Mouse (Mus musculus): ENCODE results near the gene Mpped2. TPM values are rescaled to one million over a fixed set of nuclear protein-coding genes. Genes with fewer than 3 reads are reported as not detected.

Gene Mpped2
- total and polyA plus RNA-seq, 2 experiments from 2014 or later: 65.4 to 104 TPM

GRCm38 (mm10) chr2:106911951-106912480 lies 218.9 kb downstream of the Mpped2 start:
- Histone ChIP-seq H3K36me3 (ENCODE audit: insufficient read depth) (no peaks in the 10 kb centered on the region), H3K27ac (ENCODE audit: low read depth, low read length) (no peak overlapping the region), H3K27me3 (ENCODE audit: insufficient read depth, low read length) (no peaks in the 10 kb centered on the region), H3K4me3 (ENCODE audit: low read depth, low read length) (no peak overlapping the region), H3K9ac (no peak overlapping the region), H3K9me3 (ENCODE audit: low read length) (no peaks in the 10 kb centered on the region), H3K4me1 (ENCODE audit: insufficient read depth) (no peaks in the 10 kb centered on the region), H3K4me2 (ENCODE audit: low read depth) (no peak overlapping the region)
- 85% methylated on average over 6 of the region's 6 CpGs for WGBS
- no peak for TF ChIP-seq CTCF (IDR thresholded peaks at IDR 0.05; ENCODE audit: low read depth)
- DNase-seq: no peak
- no peak for ATAC-seq
